Mouse (Mus musculus) embryonic facial prominence, embryonic 10.5 days (tissue): ENCODE results near the gene Pkdcc. TPM values are rescaled to one million over a fixed set of nuclear protein-coding genes. Genes with fewer than 3 reads are reported as not detected.

Experiments used
- DNase-seq: peaks from one replicate; pipeline ENCODE4 v3.0.0-alpha.2; 2017; ENCODE audit warnings: low spot score
- H3K27ac ChIP-seq: fragments of 300-500 bp; sonication (generic); replicated peaks from 2 replicates; pipeline ENCODE4 v1.5.1; 2016; ENCODE audit warnings: mild to moderate bottlenecking
- H3K27me3 ChIP-seq: fragments of 300-500 bp; sonication (generic); replicated peaks from 2 replicates; pipeline ENCODE4 v1.6.1; 2016; ENCODE audit warnings: low read depth, mild to moderate bottlenecking; ENCODE audit not compliant: poor library complexity, severe bottlenecking
- H3K36me3 ChIP-seq: fragments of 300-500 bp; sonication (generic); replicated peaks from 2 replicates; pipeline ENCODE4 v1.6.1; 2016; ENCODE audit warnings: mild to moderate bottlenecking, moderate library complexity
- H3K4me1 ChIP-seq: fragments of 300-500 bp; sonication (generic); 2 replicates; pipeline ENCODE4 v1.6.1; 2016
- H3K4me3 ChIP-seq: fragments of 300-500 bp; sonication (generic); 2 replicates; pipeline ENCODE4 v1.5.1; 2016; ENCODE audit warnings: mild to moderate bottlenecking, moderate library complexity
- H3K9me3 ChIP-seq: fragments of 300-500 bp; sonication (generic); 2 replicates; pipeline ENCODE4 v1.6.1; 2016; ENCODE audit warnings: mild to moderate bottlenecking
- WGBS: fragments of 180-500 bp; shearing (Covaris S2); methylation state at CpG from one replicate; pipeline ENCODE4 v1.1.7; 2016; 5-methylcytosine and 5-hydroxymethylcytosine counted together
- polyA plus RNA-seq: library from polyadenylated mRNA; unstranded; fragments of >200 nt; fragmentation: Nextera tagmentation; extraction: Ambion mirVana; gene quantifications from 2 replicates; pipeline ENCODE4 v1.2.1, GENCODE M21; 2016

Gene Pkdcc
- polyA plus RNA-seq, 1 experiment from 2014 or later: 17.5 TPM

- 58% methylated on average over 23 of the region's 23 CpGs for WGBS
- Histone ChIP-seq H3K9me3 (no peaks in the 10 kb centered on the region), H3K4me1 (peaks cover 9% of the 10 kb centered on the region), H3K27me3 (peaks cover 1% of the 10 kb centered on the region; the same call in 1 of the 2 replicates), H3K36me3 (no peaks in the 10 kb centered on the region), H3K4me3 (peak overlapping the region; percentile 48), H3K27ac (no peak overlapping the region; the same call in 1 of the 2 replicates)
- peak; percentile 77 for DNase-seq
These were observed 52.4 kb downstream of the Pkdcc start for GRCm38 (mm10) chr17:83267202-83268128.

DNA sequence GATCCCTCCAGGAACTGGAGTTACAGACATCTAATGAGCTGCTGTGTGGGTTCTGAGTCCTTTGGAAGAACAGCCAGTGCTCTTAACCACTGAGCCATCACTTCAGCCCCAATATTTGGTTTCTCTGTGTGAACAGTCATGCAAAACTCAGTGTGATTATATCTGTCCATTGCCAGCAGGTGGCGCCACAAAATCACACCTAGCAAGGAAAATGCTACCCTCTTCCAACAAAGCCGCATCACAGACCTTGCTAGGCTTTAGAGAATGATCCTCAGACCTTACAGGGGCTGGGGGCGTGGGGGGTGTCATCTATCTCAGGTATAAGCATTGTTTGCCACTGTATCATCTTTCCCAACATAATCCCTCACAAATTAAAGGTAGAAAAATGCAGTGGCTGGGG lies 56.4 kb downstream of the Pkdcc start:
- Histone ChIP-seq H3K4me3 (no peak overlapping the region), H3K27ac (no peak overlapping the region), H3K27me3 (peaks cover 25% of the 10 kb centered on the region), H3K4me1 (peaks cover 38% of the 10 kb centered on the region), H3K9me3 (no peaks in the 10 kb centered on the region), H3K36me3 (no peaks in the 10 kb centered on the region)
- WGBS: 4% methylated on average over 3 of the region's 3 CpGs
- DNase-seq: peak; percentile 85

DNA sequence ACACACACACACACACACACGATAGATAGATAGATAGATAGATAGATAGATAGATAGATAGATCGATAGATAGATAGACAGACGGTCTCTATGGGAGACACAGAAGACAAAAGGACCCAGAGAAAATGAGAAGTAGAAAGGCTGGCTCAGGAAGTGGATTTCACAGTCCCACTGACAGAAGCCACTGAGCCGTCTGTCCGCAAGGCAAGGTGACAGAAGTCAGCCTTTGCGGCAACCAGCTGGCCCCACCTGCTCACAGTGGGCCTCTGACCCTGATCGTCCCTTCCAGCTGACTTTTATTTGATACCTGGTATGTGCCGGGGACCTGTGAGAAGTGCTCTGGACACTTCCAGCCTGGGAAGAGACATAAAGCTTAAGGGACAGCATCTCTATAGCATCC lies 57.5 kb downstream of the Pkdcc start:
- 59% methylated on average over 8 of the region's 8 CpGs for WGBS
- no peaks in the 10 kb centered on the region for H3K9me3 ChIP-seq
- peaks cover 25% of the 10 kb centered on the region for H3K27me3 ChIP-seq
- no peak overlapping the region for H3K4me3 ChIP-seq
- H3K36me3 ChIP-seq: no peaks in the 10 kb centered on the region
- no peak overlapping the region for H3K27ac ChIP-seq
- DNase-seq: no peak
- H3K4me1 ChIP-seq: peaks cover 43% of the 10 kb centered on the region

- peak overlapping the region; percentile 31 for H3K4me3 ChIP-seq
- H3K27ac ChIP-seq: no peak overlapping the region
- H3K27me3 ChIP-seq: peaks cover 25% of the 10 kb centered on the region
- H3K9me3 ChIP-seq: no peaks in the 10 kb centered on the region
- H3K36me3 ChIP-seq: no peaks in the 10 kb centered on the region
- 13% methylated on average over 9 of the region's 9 CpGs for WGBS
- H3K4me1 ChIP-seq: peaks cover 51% of the 10 kb centered on the region
- DNase-seq: no peak
These were observed 58.5 kb downstream of the Pkdcc start for GRCm38 (mm10) chr17:83273636-83274035.

DNA sequence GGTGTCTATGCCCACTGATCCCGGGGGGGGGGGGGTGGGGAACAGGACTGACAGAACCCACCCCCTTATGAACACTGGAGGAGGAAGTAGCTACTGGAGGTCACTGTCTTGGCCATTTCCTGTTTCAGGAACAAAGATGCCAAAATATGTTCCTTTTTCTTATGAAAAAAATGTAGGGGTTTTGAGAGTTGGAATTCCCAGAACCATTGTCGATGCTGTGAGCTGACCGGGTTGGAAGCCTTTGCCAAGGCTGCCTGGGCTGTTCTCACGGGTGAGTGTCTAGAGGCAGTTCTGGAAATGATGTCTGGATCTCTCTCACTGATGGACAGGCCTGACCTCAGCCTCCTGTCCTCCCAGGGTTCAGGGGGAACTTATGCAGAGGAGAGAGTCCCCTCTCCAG lies 59.0 kb downstream of the Pkdcc start:
- Histone ChIP-seq H3K27me3 (peaks cover 25% of the 10 kb centered on the region), H3K4me1 (peaks cover 55% of the 10 kb centered on the region), H3K9me3 (no peaks in the 10 kb centered on the region), H3K4me3 (no peak overlapping the region), H3K36me3 (no peaks in the 10 kb centered on the region), H3K27ac (no peak overlapping the region)
- DNase-seq: no peak
- WGBS: 47% methylated on average over 4 of the region's 4 CpGs

Other genes with a start within 250 kb of the Pkdcc start
- 56.0 and 58.3 TPM in 2 replicates for gene Eml4, start 135.6 kb downstream of the Pkdcc start, polyA plus RNA-seq